In the genomic region with DNA sequence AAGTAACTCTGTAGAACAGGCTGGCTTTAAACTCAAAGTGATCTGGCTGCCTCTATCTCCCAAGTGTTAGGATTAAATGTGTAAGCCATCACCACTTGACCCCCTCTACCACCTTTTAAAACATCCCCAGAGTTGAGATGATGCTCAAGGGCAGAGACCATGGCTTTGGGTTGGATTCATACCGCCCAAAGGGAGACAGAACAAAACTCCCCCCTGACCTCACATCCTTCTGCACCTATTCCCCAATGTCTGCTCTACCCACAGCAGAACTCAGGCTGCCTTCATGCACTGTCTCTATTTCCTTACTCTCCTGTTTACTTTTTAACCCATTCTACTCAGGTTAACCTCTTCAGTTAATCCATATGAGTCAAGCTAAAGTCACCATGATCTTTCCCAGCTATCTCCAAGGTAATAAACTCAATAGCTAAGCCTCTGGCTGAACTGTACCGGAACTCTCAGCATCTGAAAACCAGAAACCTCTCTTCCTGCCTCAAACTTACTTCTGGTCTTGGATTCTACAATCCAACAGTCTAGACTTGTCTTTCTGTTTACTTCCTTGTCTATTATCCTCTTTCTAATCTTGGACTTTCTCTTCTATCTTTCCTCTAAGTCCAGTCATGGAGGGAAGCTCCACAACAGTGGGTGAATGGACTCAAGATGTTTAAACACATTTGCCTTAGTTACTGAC, we compare ENCODE assay signal across 8 mouse cellular contexts. TPM values are rescaled to one million over a fixed set of nuclear protein-coding genes. Genes with fewer than 3 reads are reported as not detected.
DNase-seq lines count a peak whose midpoint lies in the region; ATAC-seq lines count a peak whose summit lies in the region.

No protein-coding gene starts in this region.

- H3K9ac ChIP-seq in kidney, embryonic 16.5 days (replicated peaks; ENCODE audit: low read length), result peak overlapping the region; percentile 100
- peak overlapping the region; percentile 73; the same call in 1 of the 2 replicates for H3K9ac ChIP-seq in intestine, embryonic 15.5 days
- no peak overlapping the region for H3K9ac ChIP-seq in neural tube, embryonic 12.5 days

- no peaks in the 10 kb centered on the region for H3K27me3 ChIP-seq in kidney, embryonic 16.5 days (ENCODE audit: insufficient read depth, low read length)
- no peaks in the 10 kb centered on the region for H3K27me3 ChIP-seq in embryonic facial prominence, embryonic 10.5 days (replicated peaks; ENCODE audit: low read depth, poor library complexity, severe bottlenecking)
- H3K27me3 ChIP-seq in intestine, embryonic 15.5 days (replicated peaks), result no peaks in the 10 kb centered on the region
- H3K27me3 ChIP-seq in neural tube, embryonic 12.5 days (replicated peaks), result no peaks in the 10 kb centered on the region

- peak overlapping the region; percentile 96 for H3K4me3 ChIP-seq in kidney, embryonic 16.5 days (ENCODE audit: low read length)
- peak overlapping the region; percentile 96 for H3K4me3 ChIP-seq in embryonic facial prominence, embryonic 10.5 days
- H3K4me3 ChIP-seq in intestine, embryonic 15.5 days (replicated peaks), result peak overlapping the region; percentile 90
- no peak overlapping the region for H3K4me3 ChIP-seq in neural tube, embryonic 12.5 days

- H3K27ac ChIP-seq in kidney, embryonic 16.5 days (ENCODE audit: low read length), result no peak overlapping the region
- peak overlapping the region; percentile 100; the same call in 1 of the 2 replicates for H3K27ac ChIP-seq in embryonic facial prominence, embryonic 10.5 days (replicated peaks)
- peak overlapping the region; percentile 84; the same call in 1 of the 2 replicates for H3K27ac ChIP-seq in intestine, embryonic 15.5 days
- H3K27ac ChIP-seq in neural tube, embryonic 12.5 days, result no peak overlapping the region

- H3K4me1 ChIP-seq in kidney, embryonic 16.5 days (ENCODE audit: insufficient read depth, low read length), result peaks cover 26% of the 10 kb centered on the region
- H3K4me1 ChIP-seq in embryonic facial prominence, embryonic 10.5 days, result peaks cover 29% of the 10 kb centered on the region
- H3K4me1 ChIP-seq in intestine, embryonic 15.5 days (replicated peaks), result peaks cover 15% of the 10 kb centered on the region
- H3K4me1 ChIP-seq in neural tube, embryonic 12.5 days, result peaks cover 28% of the 10 kb centered on the region

- WGBS in kidney, embryonic 16.5 days, result 83% methylated on average over 2 of the region's 2 CpGs
- WGBS in embryonic facial prominence, embryonic 10.5 days, result 88% methylated on average over 2 of the region's 2 CpGs
- WGBS in intestine, embryonic 15.5 days, result 66% methylated on average over 2 of the region's 2 CpGs
- WGBS in neural tube, embryonic 12.5 days, result 91% methylated on average over 2 of the region's 2 CpGs

- no peak for ATAC-seq in kidney, embryonic 16.5 days (ENCODE audit: low FRiP score, low TSS enrichment)
- no peak for ATAC-seq in intestine, embryonic 15.5 days
- no peak for ATAC-seq in neural tube, embryonic 12.5 days (ENCODE audit: low FRiP score, low read depth)
- ATAC-seq in megakaryocyte-erythroid progenitor cell, adult 5-6 weeks (replicated peaks; ENCODE audit: low FRiP score, low TSS enrichment, poor library complexity, severe bottlenecking), result no peak

- no peaks in the 10 kb centered on the region for H3K9me3 ChIP-seq in kidney, embryonic 16.5 days (ENCODE audit: low read length)
- no peaks in the 10 kb centered on the region for H3K9me3 ChIP-seq in embryonic facial prominence, embryonic 10.5 days
- no peaks in the 10 kb centered on the region for H3K9me3 ChIP-seq in intestine, embryonic 15.5 days
- no peaks in the 10 kb centered on the region for H3K9me3 ChIP-seq in neural tube, embryonic 12.5 days

- peak overlapping the region; percentile 84 for H3K4me2 ChIP-seq in kidney, embryonic 16.5 days (replicated peaks; ENCODE audit: low read depth, low read length)
- H3K4me2 ChIP-seq in intestine, embryonic 15.5 days (replicated peaks), result peak overlapping the region; percentile 90
- H3K4me2 ChIP-seq in neural tube, embryonic 12.5 days (replicated peaks), result peak overlapping the region; percentile 96

- DNase-seq in kidney, postnatal 14 days, result no peak
- DNase-seq in embryonic facial prominence, embryonic 10.5 days (ENCODE audit: low spot score), result no peak
- DNase-seq in layer of hippocampus, adult 8-10 months (ENCODE audit: low spot score in 2 of 2), result no peak
- DNase-seq in testis, postnatal 10 days (ENCODE audit: low spot score), result no peak

- H3K36me3 ChIP-seq in kidney, embryonic 16.5 days (ENCODE audit: insufficient read depth, low read length), result no peaks in the 10 kb centered on the region
- peaks cover 19% of the 10 kb centered on the region for H3K36me3 ChIP-seq in embryonic facial prominence, embryonic 10.5 days (replicated peaks)
- H3K36me3 ChIP-seq in intestine, embryonic 15.5 days, result no peaks in the 10 kb centered on the region
- H3K36me3 ChIP-seq in neural tube, embryonic 12.5 days, result no peaks in the 10 kb centered on the region

RNA-seq across cellular contexts. Expression of a gene that starts 1.5 kb away (rescaled TPM):
- 117 and 134 TPM in 2 replicates for polyA plus RNA-seq in kidney, embryonic 16.5 days (2015; fragmentation: Nextera tagmentation; extraction: Ambion mirVana)
- 136 and 137 TPM in 2 replicates for polyA plus RNA-seq in embryonic facial prominence, embryonic 10.5 days (2016; fragmentation: Nextera tagmentation; extraction: Ambion mirVana)
- 96.4 and 106 TPM in 2 replicates for polyA plus RNA-seq in intestine, embryonic 15.5 days (2015; fragmentation: Nextera tagmentation; extraction: Ambion mirVana)
- polyA plus RNA-seq in neural tube, embryonic 12.5 days (2016; fragmentation: Nextera tagmentation; extraction: Ambion mirVana), result 120 and 127 TPM in 2 replicates
- total RNA-seq in layer of hippocampus, adult 8-10 months (2022), result 10 to 100 TPM; 67.5 to 77.9 (median 71.5) TPM
- 96.1 and 112 TPM in 2 replicates for total RNA-seq in megakaryocyte-erythroid progenitor cell, adult 5-6 weeks (2014; fragmentation: Nextera tagmentation)
- total RNA-seq in megakaryocyte-erythroid progenitor cell, adult 5-6 weeks (2017), result 113 and 160 TPM in 2 replicates

RNA-seq across cellular contexts. Expression of a gene that starts 2.3 kb away (rescaled TPM):
- 0.84 and 1.2 TPM in 2 replicates for polyA plus RNA-seq in kidney, embryonic 16.5 days (2015; fragmentation: Nextera tagmentation; extraction: Ambion mirVana)
- polyA plus RNA-seq in embryonic facial prominence, embryonic 10.5 days (2016; fragmentation: Nextera tagmentation; extraction: Ambion mirVana), result 0.59 and 0.64 TPM in 2 replicates
- polyA plus RNA-seq in intestine, embryonic 15.5 days (2015; fragmentation: Nextera tagmentation; extraction: Ambion mirVana), result 0.57 and 0.88 TPM in 2 replicates
- polyA plus RNA-seq in neural tube, embryonic 12.5 days (2016; fragmentation: Nextera tagmentation; extraction: Ambion mirVana), result 1.5 and 2.0 TPM in 2 replicates
- under 1 TPM in 1 of 4 experiments, not detected in 3; 0.79 TPM for total RNA-seq in layer of hippocampus, adult 8-10 months (2022)
- not detected in 2 replicates for total RNA-seq in megakaryocyte-erythroid progenitor cell, adult 5-6 weeks (2014; fragmentation: Nextera tagmentation)
- total RNA-seq in megakaryocyte-erythroid progenitor cell, adult 5-6 weeks (2017), result not detected in 2 replicates

RNA-seq across cellular contexts. Expression of a gene that starts 29.9 kb away (rescaled TPM):
- 44.5 and 46.3 TPM in 2 replicates for polyA plus RNA-seq in kidney, embryonic 16.5 days (2015; fragmentation: Nextera tagmentation; extraction: Ambion mirVana)
- polyA plus RNA-seq in embryonic facial prominence, embryonic 10.5 days (2016; fragmentation: Nextera tagmentation; extraction: Ambion mirVana), result 13.5 and 15.9 TPM in 2 replicates
- polyA plus RNA-seq in intestine, embryonic 15.5 days (2015; fragmentation: Nextera tagmentation; extraction: Ambion mirVana), result 18.4 and 18.5 TPM in 2 replicates
- 21.3 and 22.1 TPM in 2 replicates for polyA plus RNA-seq in neural tube, embryonic 12.5 days (2016; fragmentation: Nextera tagmentation; extraction: Ambion mirVana)
- total RNA-seq in layer of hippocampus, adult 8-10 months (2022), result 10 to 100 TPM; 75.4 to 83.7 (median 81.8) TPM
- total RNA-seq in megakaryocyte-erythroid progenitor cell, adult 5-6 weeks (2014; fragmentation: Nextera tagmentation), result 148 and 206 TPM in 2 replicates
- 16.7 and 20.6 TPM in 2 replicates for total RNA-seq in megakaryocyte-erythroid progenitor cell, adult 5-6 weeks (2017)

RNA-seq across cellular contexts. Expression of a gene that starts 51.2 kb away (rescaled TPM):
- polyA plus RNA-seq in kidney, embryonic 16.5 days (2015; fragmentation: Nextera tagmentation; extraction: Ambion mirVana), result 0.49 and 0.52 TPM in 2 replicates
- polyA plus RNA-seq in embryonic facial prominence, embryonic 10.5 days (2016; fragmentation: Nextera tagmentation; extraction: Ambion mirVana), result 1.5 TPM in 2 replicates
- polyA plus RNA-seq in intestine, embryonic 15.5 days (2015; fragmentation: Nextera tagmentation; extraction: Ambion mirVana), result 1.0 and 1.1 TPM in 2 replicates
- polyA plus RNA-seq in neural tube, embryonic 12.5 days (2016; fragmentation: Nextera tagmentation; extraction: Ambion mirVana), result 12.4 and 13.8 TPM in 2 replicates
- total RNA-seq in layer of hippocampus, adult 8-10 months (2022), result 10 to 100 TPM; 61.2 to 71.3 (median 68.4) TPM
- 5.7 and 7.1 TPM in 2 replicates for total RNA-seq in megakaryocyte-erythroid progenitor cell, adult 5-6 weeks (2014; fragmentation: Nextera tagmentation)
- 1.1 and 2.7 TPM in 2 replicates for total RNA-seq in megakaryocyte-erythroid progenitor cell, adult 5-6 weeks (2017)

Comparison
In these comparisons a context has a peak if more than half of its experiments do, and no peak if none do; other contexts are left out.
1. H3K27ac ChIP-seq: peak in embryonic facial prominence, embryonic 10.5 days (single experiment) and intestine, embryonic 15.5 days (single experiment); none in kidney, embryonic 16.5 days (single experiment) and neural tube, embryonic 12.5 days (single experiment).
2. Peak in every context shown above with its lines, with median percentiles within 50 percentile points of each other: H3K4me2 ChIP-seq.